Mouse (Mus musculus) NIH3T3 (cell line): ENCODE results near the gene Plxnb2.

ENCODE experiments used
- DNase-seq: peaks from one replicate; pipeline ENCODE4 v3.0.0-alpha.2; 2012; ENCODE audit warnings: low read depth

Plxnb2 gene

GRCm38 (mm10) chr15:89127364-89127940 is 53.1 kb downstream of the Plxnb2 start:
- DNase-seq = no peak

GRCm38 (mm10) chr15:89126622-89127021 is 54.0 kb downstream of the Plxnb2 start:
- no peak for DNase-seq

- no peak for DNase-seq
Observed at GRCm38 (mm10) chr15:89125351-89125750, 55.2 kb downstream of the Plxnb2 start.

GRCm38 (mm10) chr15:89124312-89124711 is 56.3 kb downstream of the Plxnb2 start:
- DNase-seq = no peak

- peak; percentile 57 for DNase-seq
Observed at GRCm38 (mm10) chr15:89123595-89123994, 57.0 kb downstream of the Plxnb2 start.

- peak; percentile 99 for DNase-seq
Observed at GRCm38 (mm10) chr15:89122649-89123366, 57.8 kb downstream of the Plxnb2 start, which contains the start of gene Tubgcp6. Gene Tubgcp6 (minus strand): TSS chr15:89123112.

GRCm38 (mm10) chr15:89118007-89118406 is 62.6 kb downstream of the Plxnb2 start:
- DNase-seq = peak; percentile 40

- peak; percentile 87 for DNase-seq
Observed at GRCm38 (mm10) chr15:89110147-89110546, 70.4 kb downstream of the Plxnb2 start.

- no peak for DNase-seq
Observed at GRCm38 (mm10) chr15:89106976-89107375, 73.6 kb downstream of the Plxnb2 start.

- no peak for DNase-seq
Observed at GRCm38 (mm10) chr15:89106073-89106472, 74.5 kb downstream of the Plxnb2 start.
